Mouse (Mus musculus) Patski (cell line): ENCODE measurements around the gene Tnpo1. TPM values are rescaled to one million over a fixed set of nuclear protein-coding genes. Genes with fewer than 3 reads are reported as not detected.
A peak's percentile ranks its signal among the peaks of the same experiment; 100 is the strongest.

Experiments used
- ATAC-seq: fragments of 100-300 bp; one replicate; pipeline ENCODE4 v1.8.0; 2021
- CTCF ChIA-PET: fragments of 350-600 bp; sonication (Branson Sonifier 250); formaldehyde crosslinking; loops from one replicate; lab custom pipeline; 2022; ENCODE audit warnings: inconsistent platforms; lab: Charles Lee
- POLR2A ChIA-PET: fragments of 350-600 bp; sonication (Branson Sonifier 250); formaldehyde crosslinking; loops from one replicate; lab custom pipeline; 2022; ENCODE audit warnings: antibody characterized with exemption, inconsistent platforms; lab: Charles Lee
- DNase-seq: peaks from one replicate; pipeline ENCODE4 v3.0.0-alpha.2; 2011; ENCODE audit warnings: low read depth, low spot score
- H3K27me3 ChIP-seq: fragments of 371-371 bp; one replicate; pipeline ENCODE4 v1.5.1; 2021
- CTCF ChIP-seq: fragments of 100-300 bp; IDR thresholded peaks from one replicate; pipeline ENCODE4 v1.5.1; 2021
- in situ Hi-C: fragments of 300-500 bp; cut with MboI; formaldehyde crosslinking; loops from 3 replicates; pipeline ENCODE4 v1.11.1; 2018; ENCODE audit warnings: low pct_unique_long_range_greater_than_20kb, mixed read lengths
- polyA plus RNA-seq: library from polyadenylated mRNA; unstranded; gene quantifications from one replicate; pipeline ENCODE4 v1.2.3, GENCODE M21; 2021

The Tnpo1 gene
- polyA plus RNA-seq, 1 experiment from 2014 or later, result 61.7 TPM

DNA sequence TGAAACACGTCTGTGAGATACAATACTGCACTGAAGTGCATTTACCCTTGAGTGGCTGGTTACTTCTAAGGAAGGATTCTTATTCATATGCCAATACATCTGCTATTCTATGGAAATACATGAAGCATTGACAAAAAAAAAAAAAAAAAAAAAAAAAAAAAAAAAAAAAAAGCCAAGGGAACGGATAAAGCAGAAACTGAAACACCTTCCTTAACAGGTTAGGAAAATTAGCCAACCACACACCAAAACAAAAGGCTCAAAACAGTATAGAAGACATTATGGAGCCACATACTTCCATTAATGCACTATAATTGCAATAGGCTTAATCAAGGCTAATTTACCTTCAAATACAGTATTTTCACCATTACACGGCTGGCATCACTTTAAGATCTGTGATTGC is 51.5 kb downstream of the Tnpo1 start:
- DNase-seq (no peak), ATAC-seq (no peak)
- no peaks in the 10 kb centered on the region for H3K27me3 ChIP-seq
- in situ Hi-C loops, result loop anchor here (5.0 kb wide), 1 partner anchor 253 kb away; no protein-coding TSS in a partner anchor
- ChIA-PET CTCF (interaction anchor here (1.0 kb wide), 1 partner anchor 25 kb away, joined by 3 read pairs; no protein-coding TSS in a partner anchor), POLR2A (interaction anchor here (0.6 kb wide), 1 partner anchor 16 kb away, joined by 4 read pairs; no protein-coding TSS in a partner anchor)
- no peak for TF ChIP-seq CTCF

DNA sequence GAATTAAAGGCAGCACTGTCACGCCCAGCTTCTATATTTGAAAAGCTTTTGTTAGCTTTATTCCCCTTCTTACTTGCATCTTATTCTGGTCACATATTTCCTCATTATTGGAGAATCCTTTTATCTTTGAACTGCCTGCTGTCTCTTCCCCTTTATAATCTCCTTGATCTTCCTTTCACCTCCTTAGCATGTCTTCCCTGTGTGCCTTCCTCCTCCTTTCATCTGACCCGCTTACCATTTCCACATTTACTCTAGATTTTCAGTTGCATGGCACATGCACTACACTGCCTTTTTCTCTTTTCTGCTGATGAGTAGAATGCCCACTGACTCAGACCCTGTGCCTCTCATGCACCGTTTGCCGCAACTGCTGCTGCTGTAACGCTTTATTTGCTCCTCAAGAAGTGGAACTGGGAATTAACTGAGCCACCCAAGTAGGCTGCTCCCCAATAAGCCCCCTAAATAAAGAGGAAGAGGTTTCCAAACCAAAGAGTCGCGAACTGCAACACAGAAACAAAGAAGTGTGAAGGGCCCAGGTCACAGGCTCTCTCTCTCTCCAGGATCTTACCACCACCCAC is 53.8 kb downstream of the Tnpo1 start:
- in situ Hi-C loops, result loop anchor here (5.0 kb wide), 1 partner anchor 255 kb away; no protein-coding TSS in a partner anchor
- no peak for TF ChIP-seq CTCF
- ATAC-seq (no peak), DNase-seq (no peak)
- H3K27me3 ChIP-seq, result no peaks in the 10 kb centered on the region
- CTCF ChIA-PET, result no interaction called here
- POLR2A ChIA-PET, result interaction anchor here (0.7 kb wide), 1 partner anchor 437 kb away, joined by 3 read pairs; no protein-coding TSS in a partner anchor

DNA sequence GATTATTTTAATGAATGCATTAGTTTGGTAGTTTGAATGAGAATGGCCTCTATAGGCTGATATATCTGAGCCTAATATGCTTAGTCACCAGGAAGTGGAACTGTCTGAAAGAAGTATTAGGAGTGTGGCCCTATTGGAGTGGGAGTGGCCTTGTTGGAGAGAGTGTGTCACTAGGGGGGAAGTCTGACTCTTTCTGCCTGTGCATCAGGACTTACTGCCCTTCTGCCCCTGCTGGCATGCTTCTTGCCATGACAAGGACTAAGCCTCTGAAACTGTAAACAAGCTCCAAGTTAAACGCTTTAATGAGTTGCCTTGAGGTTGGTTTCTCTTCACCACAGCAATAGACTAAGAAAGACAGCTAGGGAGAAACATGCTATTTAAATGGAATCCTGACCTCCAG is 54.9 kb downstream of the Tnpo1 start:
- no peaks in the 10 kb centered on the region for H3K27me3 ChIP-seq
- DNase-seq (no peak), ATAC-seq (no peak)
- no peak for TF ChIP-seq CTCF
- ChIA-PET POLR2A (interaction anchor here (0.6 kb wide), 1 partner anchor 191 kb away, joined by 11 read pairs; no protein-coding TSS in a partner anchor), CTCF (no interaction called here)
- in situ Hi-C loops, result loop anchor here (5.0 kb wide), 1 partner anchor 256 kb away; no protein-coding TSS in a partner anchor

DNA sequence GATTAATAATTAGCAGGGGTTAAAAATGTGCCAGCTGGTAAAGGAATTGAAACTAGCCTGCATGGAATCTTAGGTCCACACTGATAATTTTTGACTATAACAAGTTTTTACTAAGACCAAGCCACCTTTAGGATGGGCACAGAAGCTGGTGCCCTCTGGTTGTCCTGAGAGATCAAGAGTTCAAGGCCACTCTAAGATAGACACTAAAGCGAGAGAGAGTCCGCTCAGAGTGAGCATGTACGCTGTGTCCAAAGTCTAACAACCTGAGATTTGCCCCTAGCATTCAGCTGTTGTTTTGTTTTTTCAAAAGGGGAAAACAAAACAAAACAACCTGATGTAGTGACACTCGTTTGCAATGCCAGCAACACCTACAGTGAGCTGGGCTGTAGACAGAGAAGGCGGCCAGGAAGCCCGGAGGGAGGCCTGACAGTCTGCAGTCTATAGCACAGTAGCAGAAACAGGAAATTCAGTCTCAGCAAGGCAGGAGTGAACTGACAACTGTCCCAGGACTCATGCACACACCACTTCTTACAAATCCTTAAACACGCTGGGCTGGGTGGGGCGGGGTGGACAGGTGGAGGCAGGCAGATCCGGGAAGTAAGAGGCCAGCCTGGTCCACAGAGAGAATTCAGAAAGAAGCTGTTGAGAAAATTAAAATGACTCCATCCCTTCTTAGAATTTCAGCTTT is 57.8 kb downstream of the Tnpo1 start:
- H3K27me3 ChIP-seq, result no peaks in the 10 kb centered on the region
- ChIA-PET CTCF (interaction anchor here (1.0 to 2.0 kb wide), 6 partner anchors 10 to 443 kb away, joined by 3 to 11 read pairs (median 4); no protein-coding TSS in a partner anchor), POLR2A (interaction anchor here (1.2 kb wide), 1 partner anchor 10 kb away, joined by 4 read pairs; no protein-coding TSS in a partner anchor)
- no peak for ATAC-seq
- TF ChIP-seq CTCF, result no peak
- no peak for DNase-seq
- in situ Hi-C loops, result loop anchor here (5.0 to 10.0 kb wide), 2 partner anchors 226 to 449 kb away; no protein-coding TSS in a partner anchor

DNA sequence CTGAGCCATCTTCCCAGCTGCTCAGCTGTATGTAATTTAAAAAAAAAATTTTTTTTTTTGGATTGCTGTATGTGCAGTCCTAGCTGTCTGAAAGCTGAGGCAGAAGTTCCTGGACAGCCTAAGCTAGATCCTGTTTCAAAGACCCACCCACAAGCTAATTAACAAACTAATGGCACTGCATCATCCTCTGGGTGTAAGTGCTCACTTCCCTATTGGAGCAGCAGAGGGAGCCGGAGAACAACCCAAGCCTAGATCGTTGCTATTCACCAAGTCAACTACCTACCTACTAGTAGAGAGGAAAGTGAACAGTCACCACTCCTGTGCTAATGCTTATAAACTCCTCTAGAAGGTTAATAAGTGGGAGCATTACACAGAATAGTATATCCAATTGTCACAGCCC is 58.4 kb downstream of the Tnpo1 start:
- TF ChIP-seq CTCF, result peak; percentile 70
- no peak for DNase-seq
- POLR2A ChIA-PET, result interaction anchor here (1.2 kb wide), 1 partner anchor 10 kb away, joined by 4 read pairs; no protein-coding TSS in a partner anchor
- ATAC-seq, result no peak
- H3K27me3 ChIP-seq, result no peaks in the 10 kb centered on the region
- CTCF ChIA-PET, result interaction anchor here (0.8 to 2.0 kb wide), 6 partner anchors 10 to 444 kb away, joined by 3 to 11 read pairs (median 4); no protein-coding TSS in a partner anchor
- in situ Hi-C loops, result loop anchor here (5.0 to 10.0 kb wide), 2 partner anchors 227 to 449 kb away; no protein-coding TSS in a partner anchor

DNA sequence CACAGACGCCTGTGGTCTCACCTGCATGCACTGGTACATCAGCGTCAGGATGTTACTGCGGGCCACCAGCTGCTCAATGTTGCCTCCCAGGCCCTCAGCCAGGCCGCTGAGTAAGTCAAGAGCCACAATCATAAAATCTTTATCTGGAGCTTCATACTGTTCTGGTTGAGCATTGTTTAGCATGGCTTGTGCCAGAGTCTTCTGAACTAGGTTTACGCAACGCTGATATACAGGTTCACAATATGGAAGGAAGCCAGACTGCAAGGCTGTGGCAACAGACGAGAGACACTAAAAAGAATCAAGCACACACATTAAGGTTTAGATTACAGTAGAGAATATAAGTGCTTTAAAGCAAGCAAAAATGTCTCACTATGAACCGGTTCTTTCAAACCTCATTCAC is 70.9 kb downstream of the Tnpo1 start:
- ATAC-seq, result no peak
- H3K27me3 ChIP-seq, result no peaks in the 10 kb centered on the region
- DNase-seq, result no peak
- TF ChIP-seq CTCF, result no peak
- POLR2A ChIA-PET, result no interaction called here
- CTCF ChIA-PET, result interaction anchor here (1.3 kb wide), 1 partner anchor 27 kb away, joined by 3 read pairs; no protein-coding TSS in a partner anchor
- in situ Hi-C loops, result no loop called here

DNA sequence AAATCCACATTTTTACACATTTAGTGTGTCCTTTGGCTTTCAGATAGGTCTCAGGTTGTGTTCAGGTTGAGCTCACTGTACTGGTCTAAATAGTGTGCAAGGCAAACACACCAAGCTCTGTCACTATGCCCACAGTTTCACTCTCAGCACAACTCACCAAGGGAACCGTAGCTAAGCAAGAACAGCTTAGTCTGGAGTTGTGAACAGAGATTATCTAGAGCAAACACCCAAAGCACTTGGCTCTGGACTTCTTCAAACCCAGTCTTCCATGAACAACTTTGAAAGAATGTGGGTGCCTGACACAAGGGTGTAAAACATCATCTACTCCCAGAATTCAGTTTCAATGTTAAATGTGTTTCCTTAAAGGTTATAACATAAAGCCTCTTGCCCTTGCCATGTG is 80.4 kb downstream of the Tnpo1 start:
- ATAC-seq (no peak), DNase-seq (no peak)
- TF ChIP-seq CTCF, result no peak
- CTCF ChIA-PET, result interaction anchor here (2.1 kb wide), 1 partner anchor 11 kb away, joined by 5 read pairs; no protein-coding TSS in a partner anchor
- no peaks in the 10 kb centered on the region for H3K27me3 ChIP-seq
- in situ Hi-C loops, result no loop called here
- POLR2A ChIA-PET, result interaction anchor here (0.6 kb wide), 1 partner anchor 144 kb away, joined by 6 read pairs; no protein-coding TSS in a partner anchor

DNA sequence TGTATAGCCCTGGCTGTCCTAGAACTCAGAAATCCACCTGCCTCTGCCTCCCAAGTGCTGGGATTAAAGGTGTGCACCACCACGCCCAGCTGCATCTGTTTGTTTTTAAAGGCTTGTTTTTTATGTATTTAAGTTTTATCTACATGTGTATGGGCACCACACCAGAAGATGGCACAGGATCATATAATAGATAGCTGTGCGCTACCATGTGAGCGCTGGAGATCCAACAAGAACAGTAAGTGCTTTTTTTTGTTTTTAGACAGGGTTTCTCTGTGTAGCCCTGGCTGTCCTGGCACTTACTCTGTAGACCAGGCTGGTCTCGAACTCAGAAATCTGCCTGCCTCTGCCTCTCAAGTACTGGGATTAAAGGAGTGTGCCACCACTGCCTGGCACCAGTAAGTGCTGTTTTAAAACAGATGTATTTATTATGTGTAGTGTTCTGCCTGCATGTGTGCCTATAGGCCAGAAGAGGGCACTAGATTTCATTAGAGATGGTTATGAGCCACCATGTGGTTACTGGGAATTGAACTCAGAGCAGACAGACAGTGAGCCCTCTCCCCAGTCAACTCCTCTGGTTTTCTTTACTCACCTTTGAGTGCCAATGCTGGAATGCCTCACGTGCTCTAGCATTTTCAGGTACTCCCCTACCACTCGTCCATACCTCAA is 89.6 kb downstream of the Tnpo1 start:
- no peaks in the 10 kb centered on the region for H3K27me3 ChIP-seq
- in situ Hi-C loops, result no loop called here
- ChIA-PET CTCF (no interaction called here), POLR2A (no interaction called here)
- TF ChIP-seq CTCF, result peak; percentile 48
- no peak for ATAC-seq
- DNase-seq, result no peak

GRCm38 (mm10) chr13:98835740-98836139 is 90.4 kb downstream of the Tnpo1 start:
- in situ Hi-C loops, result no loop called here
- no peak for TF ChIP-seq CTCF
- ATAC-seq (no peak), DNase-seq (no peak)
- POLR2A ChIA-PET, result no interaction called here
- H3K27me3 ChIP-seq, result no peaks in the 10 kb centered on the region
- CTCF ChIA-PET, result interaction anchor here (1.8 kb wide), 1 partner anchor 10 kb away, joined by 5 read pairs; no protein-coding TSS in a partner anchor

GRCm38 (mm10) chr13:98834723-98835122 is 91.5 kb downstream of the Tnpo1 start:
- DNase-seq (no peak), ATAC-seq (no peak)
- TF ChIP-seq CTCF, result no peak
- H3K27me3 ChIP-seq, result no peaks in the 10 kb centered on the region
- ChIA-PET CTCF (interaction anchor here (1.2 to 1.8 kb wide), 2 partner anchors 11 to 259 kb away, joined by 5 read pairs; no protein-coding TSS in a partner anchor), POLR2A (no interaction called here)
- in situ Hi-C loops, result no loop called here
